Mouse (Mus musculus) midbrain, embryonic 15.5 days (tissue): ENCODE measurements at regions not wholly inside any gene's neighbourhood (a gene's known extent, or its start where the extent isn't known, plus 50 kb on each side); places are given as distances from the start of the nearest gene placed in this dataset.

Experiments used
- ATAC-seq: fragments of 200-750 bp; cut with Nextera tagmentation; replicated peaks from 2 replicates; pipeline ENCODE4 v1.8.0; 2017; ENCODE audit warnings: moderate TSS enrichment
- H3K27ac ChIP-seq: fragments of 300-500 bp; sonication (generic); 2 replicates; pipeline ENCODE4 v1.5.1; 2015; ENCODE audit warnings: mild to moderate bottlenecking, inconsistent platforms
- H3K27me3 ChIP-seq: fragments of 300-500 bp; sonication (generic); replicated peaks from 2 replicates; pipeline ENCODE4 v1.6.1; 2015; ENCODE audit warnings: inconsistent platforms
- H3K36me3 ChIP-seq: fragments of 300-500 bp; sonication (generic); replicated peaks from 2 replicates; pipeline ENCODE4 v1.6.1; 2015; ENCODE audit warnings: inconsistent platforms
- H3K4me1 ChIP-seq: fragments of 300-500 bp; sonication (generic); 2 replicates; pipeline ENCODE4 v1.6.1; 2015; ENCODE audit warnings: inconsistent platforms
- H3K4me2 ChIP-seq: fragments of 300-500 bp; sonication (generic); 2 replicates; pipeline ENCODE4 v1.6.1; 2015; ENCODE audit warnings: inconsistent platforms, mild to moderate bottlenecking, moderate library complexity
- H3K4me3 ChIP-seq: fragments of 300-500 bp; sonication (generic); 2 replicates; pipeline ENCODE4 v1.5.1; 2015; ENCODE audit warnings: mild to moderate bottlenecking, inconsistent platforms
- H3K9ac ChIP-seq: fragments of 300-500 bp; sonication (generic); 2 replicates; pipeline ENCODE4 v1.6.1; 2015; ENCODE audit warnings: mild to moderate bottlenecking, inconsistent platforms
- H3K9me3 ChIP-seq: fragments of 300-500 bp; sonication (generic); 2 replicates; pipeline ENCODE4 v1.6.1; 2016; ENCODE audit warnings: inconsistent platforms
- WGBS: fragments of 180-500 bp; shearing (Covaris S2); methylation state at CpG from one replicate; pipeline ENCODE4 v1.1.7; 2015; ENCODE audit warnings: mixed read lengths; 5-methylcytosine and 5-hydroxymethylcytosine counted together

DNA sequence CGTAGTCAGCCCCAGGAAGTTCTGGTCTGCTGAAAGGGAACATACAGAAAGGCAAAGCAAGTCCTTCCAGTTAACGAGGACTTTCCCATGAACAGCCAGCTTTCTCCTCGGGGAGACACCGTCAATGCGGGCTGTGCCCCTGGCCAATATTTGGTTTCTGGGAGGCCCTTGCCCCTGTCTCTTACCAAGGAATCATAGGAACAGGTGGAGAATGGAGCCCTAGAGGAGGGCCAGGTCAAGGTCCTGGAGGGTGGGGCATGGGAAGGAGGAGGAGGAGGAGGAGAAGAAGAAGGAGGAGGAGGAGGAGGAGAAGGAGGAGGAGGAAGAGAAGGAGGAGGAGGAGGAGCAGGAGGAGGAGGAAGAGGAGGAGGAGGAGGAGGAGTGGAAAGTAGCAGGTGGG, 276.2 kb upstream of the Prox1 start:
- Histone ChIP-seq H3K9ac (no peak overlapping the region), H3K36me3 (no peaks in the 10 kb centered on the region), H3K27ac (no peak overlapping the region), H3K4me3 (no peak overlapping the region), H3K9me3 (no peaks in the 10 kb centered on the region), H3K4me2 (no peak overlapping the region), H3K27me3 (peaks cover 4% of the 10 kb centered on the region; the same call in 1 of the 2 replicates), H3K4me1 (peaks cover 3% of the 10 kb centered on the region; the same call in 1 of the 2 replicates)
- WGBS: 73% methylated on average over 5 of the region's 5 CpGs
- no peak for ATAC-seq

DNA sequence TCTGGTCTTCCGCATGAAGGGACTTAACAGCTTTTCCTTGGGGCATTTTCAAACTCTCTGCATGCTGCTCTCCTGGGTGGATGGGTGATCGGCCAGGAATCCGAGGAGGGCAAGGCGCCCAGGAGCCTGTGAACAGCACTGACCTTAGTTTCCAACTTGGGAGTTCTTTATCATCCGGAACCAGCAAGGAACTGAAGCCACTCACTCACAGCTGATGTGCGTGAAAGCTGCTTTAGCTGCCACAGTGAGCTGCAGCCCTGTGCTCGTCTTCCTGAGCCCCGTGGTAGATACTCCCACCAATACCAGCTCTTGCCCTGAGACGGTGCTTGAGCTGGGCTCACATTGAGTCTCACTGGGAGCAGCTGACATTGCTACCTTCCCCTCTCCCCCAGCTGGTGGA, 273.9 kb upstream of the Prox1 start:
- WGBS: 66% methylated on average over 9 of the region's 9 CpGs
- no peaks in the 10 kb centered on the region for H3K9me3 ChIP-seq
- H3K4me1 ChIP-seq: peaks cover 3% of the 10 kb centered on the region; the same call in 1 of the 2 replicates
- no peaks in the 10 kb centered on the region for H3K36me3 ChIP-seq
- no peak overlapping the region for H3K27ac ChIP-seq
- ATAC-seq: no peak
- H3K4me2 ChIP-seq: no peak overlapping the region
- no peak overlapping the region for H3K4me3 ChIP-seq
- no peak overlapping the region for H3K9ac ChIP-seq
- H3K27me3 ChIP-seq: peaks cover 4% of the 10 kb centered on the region; the same call in 1 of the 2 replicates

DNA sequence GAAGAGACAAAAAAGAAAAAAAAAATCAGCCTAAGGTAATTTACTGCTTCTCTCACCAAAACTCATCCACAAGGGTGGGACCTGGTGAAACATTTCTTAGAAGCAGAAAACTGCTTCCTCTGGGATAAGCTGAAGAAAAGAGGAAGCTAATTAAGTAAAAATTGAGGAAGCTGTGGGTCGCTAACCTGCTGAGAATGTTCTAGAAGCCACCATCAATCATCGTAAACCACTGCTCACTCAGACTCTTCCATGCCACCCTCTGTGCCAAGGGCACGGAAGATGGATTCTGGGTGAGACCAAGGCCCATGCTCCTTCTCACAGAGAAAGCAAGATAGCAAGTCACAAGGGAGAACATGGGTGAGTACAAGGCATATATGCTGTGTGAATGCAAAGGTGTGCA, 272.7 kb upstream of the Prox1 start:
- WGBS: 83% methylated on average over 3 of the region's 3 CpGs
- Histone ChIP-seq H3K27ac (no peak overlapping the region), H3K9ac (no peak overlapping the region), H3K27me3 (peaks cover 4% of the 10 kb centered on the region; the same call in 1 of the 2 replicates), H3K9me3 (no peaks in the 10 kb centered on the region), H3K4me3 (no peak overlapping the region), H3K4me2 (no peak overlapping the region), H3K4me1 (peaks cover 1% of the 10 kb centered on the region; the same call in 1 of the 2 replicates), H3K36me3 (no peaks in the 10 kb centered on the region)
- ATAC-seq: no peak

DNA sequence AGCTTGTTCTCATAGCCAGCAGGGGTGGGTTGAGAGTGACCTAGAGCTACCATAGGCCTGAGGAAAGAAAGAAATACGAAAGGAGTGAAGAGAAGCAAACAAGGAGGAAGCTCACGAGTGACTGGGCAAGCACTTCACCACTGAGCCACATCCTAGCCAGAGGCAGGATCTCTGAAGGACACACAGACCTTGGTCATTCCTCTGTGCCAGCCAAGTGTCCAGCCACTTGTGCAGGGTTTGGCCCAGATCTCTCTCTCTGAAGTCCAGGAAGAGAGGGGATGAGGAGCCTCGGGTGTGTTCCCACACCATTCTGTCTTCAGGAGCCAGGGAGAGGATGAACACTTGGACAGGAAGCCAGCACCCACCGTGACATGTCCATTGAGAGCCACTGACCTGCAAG, 271.7 kb upstream of the Prox1 start:
- Histone ChIP-seq H3K36me3 (no peaks in the 10 kb centered on the region), H3K4me2 (no peak overlapping the region), H3K9me3 (no peaks in the 10 kb centered on the region), H3K27me3 (0 out of 2 replicates have a peak, but pooled peaks cover 4% of the 10 kb centered on the region), H3K4me3 (no peak overlapping the region), H3K4me1 (no peaks in the 10 kb centered on the region), H3K9ac (no peak overlapping the region), H3K27ac (no peak overlapping the region)
- no peak for ATAC-seq
- 86% methylated on average over 4 of the region's 4 CpGs for WGBS

DNA sequence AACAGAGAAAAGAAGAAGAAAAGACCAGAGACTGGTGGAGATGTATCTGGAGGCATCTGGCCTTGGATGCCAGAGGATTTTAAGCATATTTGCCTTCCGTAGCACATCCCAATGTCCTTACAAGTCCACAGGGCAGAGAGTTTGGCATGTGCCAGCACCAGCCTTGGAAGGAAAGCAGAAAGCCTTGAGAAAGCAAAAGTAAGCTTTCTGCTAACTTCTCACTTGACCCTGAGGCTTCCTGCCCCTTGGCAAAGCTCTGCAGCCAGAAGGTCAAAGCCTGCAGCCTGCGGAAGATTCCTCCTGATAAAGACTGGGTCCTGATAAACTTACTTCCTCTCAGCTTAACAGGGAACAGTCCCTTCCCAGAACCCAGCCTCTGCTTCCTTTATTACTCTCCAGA, 268.3 kb upstream of the Prox1 start:
- H3K4me1 ChIP-seq: no peaks in the 10 kb centered on the region
- WGBS: 88% methylated on average over 2 of the region's 2 CpGs
- no peak overlapping the region for H3K4me2 ChIP-seq
- H3K9me3 ChIP-seq: no peaks in the 10 kb centered on the region
- no peaks in the 10 kb centered on the region for H3K27me3 ChIP-seq
- H3K36me3 ChIP-seq: no peaks in the 10 kb centered on the region
- no peak for ATAC-seq
- no peak overlapping the region for H3K4me3 ChIP-seq
- no peak overlapping the region for H3K27ac ChIP-seq
- H3K9ac ChIP-seq: no peak overlapping the region

DNA sequence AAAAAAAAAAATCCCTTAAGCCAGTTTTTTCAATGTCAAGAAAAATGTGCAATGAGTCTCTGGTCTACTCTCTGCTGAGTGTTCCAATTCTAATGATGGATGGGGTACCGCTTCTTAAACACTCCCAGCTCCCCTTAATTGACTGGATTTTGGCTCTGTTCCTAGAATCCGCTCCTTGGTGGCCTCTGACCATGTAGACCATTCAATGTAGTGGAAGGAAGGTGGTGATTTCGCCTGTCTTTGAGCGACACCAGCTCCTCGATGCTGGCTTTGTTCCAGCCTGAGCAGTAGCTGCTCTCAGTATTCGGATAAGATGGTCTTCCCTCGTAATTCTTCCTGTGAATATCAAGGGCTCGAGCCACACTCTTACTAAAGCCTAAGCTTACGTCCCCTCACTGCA, 252.4 kb upstream of the Prox1 start:
- no peaks in the 10 kb centered on the region for H3K27me3 ChIP-seq
- H3K27ac ChIP-seq: no peak overlapping the region
- 57% methylated on average over 9 of the region's 9 CpGs for WGBS
- H3K36me3 ChIP-seq: no peaks in the 10 kb centered on the region
- ATAC-seq: no peak
- no peaks in the 10 kb centered on the region for H3K4me1 ChIP-seq
- no peak overlapping the region for H3K4me3 ChIP-seq
- no peak overlapping the region for H3K9ac ChIP-seq
- H3K4me2 ChIP-seq: no peak overlapping the region
- H3K9me3 ChIP-seq: no peaks in the 10 kb centered on the region

DNA sequence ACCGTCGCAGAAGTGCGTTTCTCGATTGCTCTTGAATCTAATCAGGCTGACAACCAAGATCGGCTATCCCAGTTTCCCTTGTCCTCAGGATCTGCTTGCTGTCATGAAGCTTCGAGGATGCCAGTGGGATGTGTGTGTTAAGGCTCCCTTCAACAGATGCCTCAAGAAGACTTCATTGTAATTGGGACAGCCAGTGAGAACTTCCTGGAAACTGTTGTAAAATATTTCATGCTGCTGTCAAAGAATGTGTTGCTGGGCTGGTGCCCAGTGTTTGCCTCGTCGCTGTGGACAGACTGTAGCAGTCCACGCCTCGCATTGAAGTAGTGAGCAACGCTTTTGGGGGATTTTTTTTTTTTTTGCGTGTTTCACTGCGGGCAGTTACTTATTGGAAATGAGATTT, 249.2 kb upstream of the Prox1 start:
- H3K9me3 ChIP-seq: no peaks in the 10 kb centered on the region
- no peak overlapping the region for H3K27ac ChIP-seq
- H3K9ac ChIP-seq: no peak overlapping the region
- no peak for ATAC-seq
- 79% methylated on average over 13 of the region's 13 CpGs for WGBS
- H3K4me2 ChIP-seq: no peak overlapping the region
- no peak overlapping the region for H3K4me3 ChIP-seq
- 0 out of 2 replicates have a peak, but pooled peaks cover 3% of the 10 kb centered on the region for H3K4me1 ChIP-seq
- no peaks in the 10 kb centered on the region for H3K36me3 ChIP-seq
- no peaks in the 10 kb centered on the region for H3K27me3 ChIP-seq

DNA sequence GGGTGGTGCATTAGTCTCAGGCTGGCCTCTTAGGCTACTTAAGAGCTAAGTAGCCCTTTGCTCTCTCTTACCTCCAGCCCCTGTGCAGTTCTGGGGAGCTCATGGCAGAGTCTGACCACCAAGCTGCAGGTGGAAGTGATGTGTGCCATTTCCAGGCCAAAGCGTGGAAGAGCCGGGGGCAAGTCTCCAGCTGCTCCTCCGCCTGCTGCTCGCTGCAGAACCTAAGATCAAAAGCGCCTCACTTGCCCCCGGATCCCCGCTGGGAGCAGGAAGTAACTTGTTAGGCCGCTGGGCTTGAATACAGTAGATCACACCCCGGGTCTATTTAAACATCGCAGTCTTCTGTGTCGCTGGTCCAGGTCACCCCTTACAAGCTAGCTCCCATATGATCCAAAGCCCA, 246.8 kb upstream of the Prox1 start:
- Histone ChIP-seq H3K4me1 (0 out of 2 replicates have a peak, but pooled peaks cover 3% of the 10 kb centered on the region), H3K27me3 (no peaks in the 10 kb centered on the region), H3K9me3 (no peaks in the 10 kb centered on the region), H3K36me3 (no peaks in the 10 kb centered on the region), H3K9ac (no peak overlapping the region), H3K4me3 (no peak overlapping the region), H3K27ac (no peak overlapping the region), H3K4me2 (no peak overlapping the region)
- no peak for ATAC-seq
- WGBS: 24% methylated on average over 11 of the region's 11 CpGs

DNA sequence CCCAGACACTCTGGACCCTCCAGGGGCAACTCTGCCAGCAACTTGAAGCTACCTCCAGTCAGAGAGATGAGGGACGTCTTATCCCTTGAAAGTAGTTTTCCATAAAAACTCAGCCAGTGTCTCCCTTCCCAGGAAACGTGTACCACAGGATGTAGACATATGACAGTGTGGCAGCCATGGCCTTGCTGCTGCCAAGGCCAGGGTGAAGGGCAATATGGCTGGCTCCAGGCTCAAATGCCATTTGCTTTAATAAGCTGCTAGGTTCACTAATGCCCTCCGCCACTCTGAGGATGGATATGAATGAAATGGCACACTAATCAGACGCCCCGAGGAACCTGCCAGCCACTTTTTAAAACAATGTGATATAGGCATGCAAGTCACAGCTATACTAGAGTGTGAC, 241.2 kb upstream of the Prox1 start:
- no peak overlapping the region for H3K9ac ChIP-seq
- ATAC-seq: no peak
- H3K4me3 ChIP-seq: no peak overlapping the region
- H3K27me3 ChIP-seq: no peaks in the 10 kb centered on the region
- WGBS: 71% methylated on average over 5 of the region's 5 CpGs
- no peak overlapping the region for H3K27ac ChIP-seq
- H3K4me2 ChIP-seq: no peak overlapping the region
- no peaks in the 10 kb centered on the region for H3K9me3 ChIP-seq
- no peaks in the 10 kb centered on the region for H3K4me1 ChIP-seq
- H3K36me3 ChIP-seq: no peaks in the 10 kb centered on the region

DNA sequence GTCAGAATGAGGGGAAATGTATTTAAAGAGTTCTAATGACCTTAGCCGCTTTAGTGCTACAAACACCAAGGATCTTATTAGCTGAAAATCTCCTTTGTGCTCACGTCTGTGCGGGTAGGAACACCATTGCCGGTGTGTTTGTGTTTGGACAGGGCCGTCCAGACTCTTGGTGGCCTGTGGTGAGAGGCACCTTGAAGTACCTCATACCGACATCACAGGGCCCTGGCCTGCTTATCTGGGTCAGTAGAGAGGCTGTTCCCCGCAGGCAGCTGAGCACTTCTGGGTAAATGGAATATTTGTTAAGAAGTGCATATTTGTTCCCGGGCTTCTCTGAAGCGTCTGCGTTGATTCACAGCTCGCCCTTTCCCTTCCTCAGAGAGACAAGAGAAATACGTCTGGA, 232.8 kb upstream of the Prox1 start:
- Histone ChIP-seq H3K4me1 (no peaks in the 10 kb centered on the region), H3K9me3 (no peaks in the 10 kb centered on the region), H3K27me3 (no peaks in the 10 kb centered on the region), H3K27ac (no peak overlapping the region), H3K36me3 (no peaks in the 10 kb centered on the region), H3K9ac (no peak overlapping the region), H3K4me3 (no peak overlapping the region), H3K4me2 (no peak overlapping the region)
- 56% methylated on average over 12 of the region's 12 CpGs for WGBS
- no peak for ATAC-seq

DNA sequence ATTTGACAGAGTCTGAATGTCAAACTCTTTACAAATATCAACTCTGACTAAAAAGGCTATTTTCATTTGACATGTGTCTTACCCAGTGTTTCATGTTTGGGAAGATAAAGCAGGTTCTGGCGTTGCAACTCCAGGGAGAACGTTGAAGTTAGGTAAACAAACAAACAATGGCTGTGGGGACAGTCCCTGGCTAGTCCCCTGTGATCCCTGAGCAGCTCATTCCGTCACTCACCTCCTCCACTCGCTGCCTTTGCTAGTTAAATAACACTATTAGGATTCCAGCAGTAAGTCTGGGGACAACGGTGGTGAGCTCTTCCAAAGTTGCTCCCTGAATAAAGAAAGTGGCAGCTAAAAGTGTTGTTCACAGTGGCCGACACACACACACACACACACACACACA, 227.8 kb upstream of the Prox1 start:
- H3K4me1 ChIP-seq: no peaks in the 10 kb centered on the region
- no peak overlapping the region for H3K27ac ChIP-seq
- no peak overlapping the region for H3K9ac ChIP-seq
- H3K9me3 ChIP-seq: no peaks in the 10 kb centered on the region
- H3K4me3 ChIP-seq: no peak overlapping the region
- no peaks in the 10 kb centered on the region for H3K27me3 ChIP-seq
- no peaks in the 10 kb centered on the region for H3K36me3 ChIP-seq
- no peak overlapping the region for H3K4me2 ChIP-seq
- 66% methylated on average over 6 of the region's 6 CpGs for WGBS
- ATAC-seq: no peak

DNA sequence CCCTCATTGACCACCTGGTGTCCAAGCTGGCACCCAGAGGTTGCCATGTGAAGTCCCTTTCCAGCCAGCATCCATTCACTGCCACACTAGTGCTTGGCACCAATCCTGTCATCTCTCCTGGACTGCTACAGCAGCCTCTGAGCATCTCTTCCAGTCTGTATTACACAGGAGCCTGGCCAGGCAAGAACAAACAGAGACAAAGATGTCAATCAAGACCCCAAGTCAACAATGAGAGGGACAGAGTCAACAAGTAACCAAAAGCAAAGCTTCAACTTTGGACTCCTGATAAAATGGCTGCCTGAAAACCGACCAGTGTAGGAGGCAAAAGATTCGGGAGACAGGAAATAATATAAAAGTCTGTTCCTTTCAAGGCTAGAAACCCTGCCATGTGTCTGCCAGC, 227.3 kb upstream of the Prox1 start:
- Histone ChIP-seq H3K9me3 (no peaks in the 10 kb centered on the region), H3K27ac (no peak overlapping the region), H3K4me3 (no peak overlapping the region), H3K36me3 (no peaks in the 10 kb centered on the region), H3K27me3 (no peaks in the 10 kb centered on the region), H3K4me2 (no peak overlapping the region), H3K4me1 (no peaks in the 10 kb centered on the region), H3K9ac (no peak overlapping the region)
- no peak for ATAC-seq
- WGBS: 77% methylated on average over 2 of the region's 2 CpGs

DNA sequence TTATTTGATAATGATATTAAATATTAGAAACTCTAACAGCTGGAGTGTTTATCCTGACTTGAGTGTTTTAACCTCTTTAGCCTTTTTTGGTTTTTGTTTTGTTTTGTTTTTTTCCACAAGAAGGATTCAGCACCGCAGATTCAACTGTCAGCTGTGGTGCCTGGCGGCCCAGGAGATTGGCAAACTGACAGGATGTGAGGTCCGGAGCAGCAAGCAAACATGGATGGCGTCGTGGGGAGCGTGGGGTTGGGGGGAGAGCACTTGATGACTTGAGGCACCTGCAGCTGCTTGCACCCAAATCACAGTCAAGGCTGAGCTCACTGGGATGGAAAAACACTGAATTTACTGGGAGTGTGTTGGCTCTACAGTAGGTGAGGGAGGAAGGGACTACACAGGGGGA, 222.5 kb upstream of the Prox1 start:
- no peak for ATAC-seq
- Histone ChIP-seq H3K36me3 (no peaks in the 10 kb centered on the region), H3K4me1 (no peaks in the 10 kb centered on the region), H3K9me3 (no peaks in the 10 kb centered on the region), H3K27me3 (no peaks in the 10 kb centered on the region), H3K4me3 (no peak overlapping the region), H3K27ac (no peak overlapping the region), H3K9ac (no peak overlapping the region), H3K4me2 (no peak overlapping the region)
- WGBS: 63% methylated on average over 6 of the region's 6 CpGs
